Mouse (Mus musculus): ENCODE results near the gene Gnptab. TPM values are rescaled to one million over a fixed set of nuclear protein-coding genes. Genes with fewer than 3 reads are reported as not detected.

Gnptab gene
- polyA plus RNA-seq (2014; fragmentation: Nextera tagmentation; extraction: Ambion mirVana) = 7.4 and 7.5 TPM in 2 replicates

- DNase-seq (ENCODE audit: low spot score) (peak; percentile 89), ATAC-seq (ENCODE audit: insufficient number of reproducible peaks, low FRiP score, low TSS enrichment, low read depth) (peak; percentile 85)
- Histone ChIP-seq H3K4me2 (ENCODE audit: low read depth, severe bottlenecking) (peak within 1 kb of the TSS; percentile 86), H3K36me3 (ENCODE audit: control insufficient read depth, insufficient read depth, low read length) (no peaks in the 10 kb centered on the region), H3K27me3 (ENCODE audit: control insufficient read depth, insufficient read depth, low read length) (no peaks in the 10 kb centered on the region), H3K4me3 (ENCODE audit: low read depth, low read length) (peak within 1 kb of the TSS; percentile 73), H3K9ac (ENCODE audit: low read length) (peak within 1 kb of the TSS; percentile 74), H3K27ac (replicated peaks; ENCODE audit: low read depth, low read length) (no peak within 1 kb of the TSS), H3K9me3 (ENCODE audit: control insufficient read depth, low read length) (no peaks in the 10 kb centered on the region), H3K4me1 (ENCODE audit: control insufficient read depth, insufficient read depth, low read length) (peaks cover 6% of the 10 kb centered on the region)
- under 1% methylated on average over 76 of the region's 87 CpGs for WGBS
Observed at GRCm38 (mm10) chr10:88379013-88379885, at the start of gene Gnptab, which contains the start of gene Dram1. TSS of gene Gnptab (plus strand) at chr10:88379132. TSS of gene Dram1 (minus strand) at chr10:88379080.

- H3K4me2 ChIP-seq (ENCODE audit: low read depth, severe bottlenecking) = no peak overlapping the region
- no peaks in the 10 kb centered on the region for H3K9me3 ChIP-seq (ENCODE audit: control insufficient read depth, low read length)
- WGBS = 42% methylated on average over 5 of the region's 5 CpGs
- H3K4me1 ChIP-seq (ENCODE audit: control insufficient read depth, insufficient read depth, low read length) = no peaks in the 10 kb centered on the region
- H3K27me3 ChIP-seq (ENCODE audit: control insufficient read depth, insufficient read depth, low read length) = no peaks in the 10 kb centered on the region
- DNase-seq (ENCODE audit: low spot score) (no peak), ATAC-seq (ENCODE audit: insufficient number of reproducible peaks, low FRiP score, low TSS enrichment, low read depth) (no peak)
- H3K4me3 ChIP-seq (ENCODE audit: low read depth, low read length) = no peak overlapping the region
- no peak overlapping the region for H3K27ac ChIP-seq (replicated peaks; ENCODE audit: low read depth, low read length)
- H3K36me3 ChIP-seq (ENCODE audit: control insufficient read depth, insufficient read depth, low read length) = no peaks in the 10 kb centered on the region
- H3K9ac ChIP-seq (ENCODE audit: low read length) = no peak overlapping the region
Observed at GRCm38 (mm10) chr10:88330695-88331094, 48.2 kb upstream of the Gnptab start.

- ATAC-seq (ENCODE audit: insufficient number of reproducible peaks, low FRiP score, low TSS enrichment, low read depth) = no peak
- Histone ChIP-seq H3K9me3 (ENCODE audit: control insufficient read depth, low read length) (no peaks in the 10 kb centered on the region), H3K4me2 (ENCODE audit: low read depth, severe bottlenecking) (no peak overlapping the region), H3K4me3 (ENCODE audit: low read depth, low read length) (no peak overlapping the region), H3K9ac (ENCODE audit: low read length) (no peak overlapping the region), H3K36me3 (ENCODE audit: control insufficient read depth, insufficient read depth, low read length) (no peaks in the 10 kb centered on the region), H3K27me3 (ENCODE audit: control insufficient read depth, insufficient read depth, low read length) (no peaks in the 10 kb centered on the region), H3K27ac (replicated peaks; ENCODE audit: low read depth, low read length) (no peak overlapping the region), H3K4me1 (ENCODE audit: control insufficient read depth, insufficient read depth, low read length) (no peaks in the 10 kb centered on the region)
- DNase-seq (ENCODE audit: low spot score) = no peak
- WGBS = 92% methylated on average over 9 of the region's 9 CpGs
Observed at GRCm38 (mm10) chr10:88340660-88341059, 38.3 kb upstream of the Gnptab start.

- H3K9me3 ChIP-seq (ENCODE audit: control insufficient read depth, low read length) = no peaks in the 10 kb centered on the region
- no peaks in the 10 kb centered on the region for H3K4me1 ChIP-seq (ENCODE audit: control insufficient read depth, insufficient read depth, low read length)
- ATAC-seq (ENCODE audit: insufficient number of reproducible peaks, low FRiP score, low TSS enrichment, low read depth) (no peak), DNase-seq (ENCODE audit: low spot score) (no peak)
- H3K4me2 ChIP-seq (ENCODE audit: low read depth, severe bottlenecking) = no peak overlapping the region
- H3K27ac ChIP-seq (replicated peaks; ENCODE audit: low read depth, low read length) = no peak overlapping the region
- no peak overlapping the region for H3K4me3 ChIP-seq (ENCODE audit: low read depth, low read length)
- no peaks in the 10 kb centered on the region for H3K36me3 ChIP-seq (ENCODE audit: control insufficient read depth, insufficient read depth, low read length)
- no peaks in the 10 kb centered on the region for H3K27me3 ChIP-seq (ENCODE audit: control insufficient read depth, insufficient read depth, low read length)
- no peak overlapping the region for H3K9ac ChIP-seq (ENCODE audit: low read length)
- 89% methylated on average over 6 of the region's 6 CpGs for WGBS
Observed at GRCm38 (mm10) chr10:88341368-88341767, 37.6 kb upstream of the Gnptab start.

GRCm38 (mm10) chr10:88345899-88346401 lies 33.0 kb upstream of the Gnptab start:
- Histone ChIP-seq H3K27me3 (ENCODE audit: control insufficient read depth, insufficient read depth, low read length) (no peaks in the 10 kb centered on the region), H3K4me1 (ENCODE audit: control insufficient read depth, insufficient read depth, low read length) (no peaks in the 10 kb centered on the region), H3K4me3 (ENCODE audit: low read depth, low read length) (no peak overlapping the region), H3K9me3 (ENCODE audit: control insufficient read depth, low read length) (no peaks in the 10 kb centered on the region), H3K36me3 (ENCODE audit: control insufficient read depth, insufficient read depth, low read length) (no peaks in the 10 kb centered on the region), H3K4me2 (ENCODE audit: low read depth, severe bottlenecking) (no peak overlapping the region), H3K9ac (ENCODE audit: low read length) (no peak overlapping the region), H3K27ac (replicated peaks; ENCODE audit: low read depth, low read length) (no peak overlapping the region)
- DNase-seq (ENCODE audit: low spot score) = no peak
- WGBS = 73% methylated on average over 11 of the region's 11 CpGs
- ATAC-seq (ENCODE audit: insufficient number of reproducible peaks, low FRiP score, low TSS enrichment, low read depth) = no peak

GRCm38 (mm10) chr10:88346454-88347245 lies 32.3 kb upstream of the Gnptab start:
- Histone ChIP-seq H3K27me3 (ENCODE audit: control insufficient read depth, insufficient read depth, low read length) (no peaks in the 10 kb centered on the region), H3K36me3 (ENCODE audit: control insufficient read depth, insufficient read depth, low read length) (no peaks in the 10 kb centered on the region), H3K27ac (replicated peaks; ENCODE audit: low read depth, low read length) (no peak overlapping the region), H3K4me1 (ENCODE audit: control insufficient read depth, insufficient read depth, low read length) (no peaks in the 10 kb centered on the region), H3K4me3 (ENCODE audit: low read depth, low read length) (no peak overlapping the region), H3K4me2 (ENCODE audit: low read depth, severe bottlenecking) (no peak overlapping the region), H3K9ac (ENCODE audit: low read length) (no peak overlapping the region), H3K9me3 (ENCODE audit: control insufficient read depth, low read length) (no peaks in the 10 kb centered on the region)
- no peak for DNase-seq (ENCODE audit: low spot score)
- no peak for ATAC-seq (ENCODE audit: insufficient number of reproducible peaks, low FRiP score, low TSS enrichment, low read depth)
- 80% methylated on average over 12 of the region's 12 CpGs for WGBS

- DNase-seq (ENCODE audit: low spot score) (no peak), ATAC-seq (ENCODE audit: insufficient number of reproducible peaks, low FRiP score, low TSS enrichment, low read depth) (no peak)
- H3K9ac ChIP-seq (ENCODE audit: low read length) = no peak overlapping the region
- no peak overlapping the region for H3K4me3 ChIP-seq (ENCODE audit: low read depth, low read length)
- no peaks in the 10 kb centered on the region for H3K9me3 ChIP-seq (ENCODE audit: control insufficient read depth, low read length)
- no peaks in the 10 kb centered on the region for H3K4me1 ChIP-seq (ENCODE audit: control insufficient read depth, insufficient read depth, low read length)
- H3K27me3 ChIP-seq (ENCODE audit: control insufficient read depth, insufficient read depth, low read length) = no peaks in the 10 kb centered on the region
- no peak overlapping the region for H3K4me2 ChIP-seq (ENCODE audit: low read depth, severe bottlenecking)
- no peaks in the 10 kb centered on the region for H3K36me3 ChIP-seq (ENCODE audit: control insufficient read depth, insufficient read depth, low read length)
- 60% methylated on average over 8 of the region's 8 CpGs for WGBS
- no peak overlapping the region for H3K27ac ChIP-seq (replicated peaks; ENCODE audit: low read depth, low read length)
Observed at GRCm38 (mm10) chr10:88349800-88350199, 29.1 kb upstream of the Gnptab start.

GRCm38 (mm10) chr10:88350687-88351086 lies 28.2 kb upstream of the Gnptab start:
- H3K4me3 ChIP-seq (ENCODE audit: low read depth, low read length) = no peak overlapping the region
- no peak for ATAC-seq (ENCODE audit: insufficient number of reproducible peaks, low FRiP score, low TSS enrichment, low read depth)
- no peak overlapping the region for H3K4me2 ChIP-seq (ENCODE audit: low read depth, severe bottlenecking)
- H3K9ac ChIP-seq (ENCODE audit: low read length) = no peak overlapping the region
- H3K4me1 ChIP-seq (ENCODE audit: control insufficient read depth, insufficient read depth, low read length) = no peaks in the 10 kb centered on the region
- no peak overlapping the region for H3K27ac ChIP-seq (replicated peaks; ENCODE audit: low read depth, low read length)
- H3K27me3 ChIP-seq (ENCODE audit: control insufficient read depth, insufficient read depth, low read length) = no peaks in the 10 kb centered on the region
- WGBS = 68% methylated on average over 2 of the region's 2 CpGs
- no peaks in the 10 kb centered on the region for H3K9me3 ChIP-seq (ENCODE audit: control insufficient read depth, low read length)
- no peak for DNase-seq (ENCODE audit: low spot score)
- no peaks in the 10 kb centered on the region for H3K36me3 ChIP-seq (ENCODE audit: control insufficient read depth, insufficient read depth, low read length)

All from limb, embryonic 11.5 days (tissue).